ENCODE assay signal across 18 mouse cellular contexts in the genomic region with DNA sequence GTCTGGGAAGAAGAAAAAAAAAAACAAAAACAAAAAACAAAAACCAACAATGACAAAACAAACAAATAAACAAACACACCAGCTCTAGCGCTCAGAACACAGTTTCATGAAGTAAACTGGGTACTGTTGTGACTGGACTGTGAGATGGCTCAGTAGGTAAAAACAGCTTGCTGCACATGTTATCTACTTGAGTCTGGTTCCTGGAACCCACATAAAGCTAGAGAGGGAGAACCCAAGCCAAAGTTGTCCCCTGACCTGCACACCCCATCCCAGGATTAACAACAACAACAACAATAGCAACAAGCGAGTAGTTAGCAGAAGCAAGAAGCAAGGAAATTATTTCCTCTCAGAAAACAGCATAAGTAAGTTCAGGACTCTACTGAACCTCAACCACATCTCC. TPM values are rescaled to one million over a fixed set of nuclear protein-coding genes. Genes with fewer than 3 reads are reported as not detected.
A peak's percentile ranks its signal among the peaks of the same experiment; 100 is the strongest.
DNase-seq lines count a peak whose midpoint lies in the region; ATAC-seq and TF ChIP-seq lines count a peak whose summit lies in the region.
"Had no signal": no experiment of that assay in that cellular context is flagged by ENCODE, and none has a peak within 500 bp of the region (broad histone marks: within the 10 kb centered on the region; RNA-seq: fewer than 3 reads in every experiment).

No protein-coding gene starts in this region.

- no peaks in the 10 kb centered on the region for H3K9me3 ChIP-seq in heart, embryonic 11.5 days (replicated peaks; ENCODE audit: control insufficient read depth, low read length)
- H3K9me3 ChIP-seq in liver, embryonic 15.5 days (replicated peaks) = no peaks in the 10 kb centered on the region
- H3K9me3 ChIP-seq: heart, embryonic 15.5 days had no signal

- TF ChIP-seq CTCF in spleen, adult 2 months (IDR thresholded peaks at IDR 0.05; ENCODE audit: extremely low read depth, insufficient read depth, insufficient read length, insufficient replicate concordance) = no peak

- H3K36me3 ChIP-seq in heart, embryonic 11.5 days (ENCODE audit: control insufficient read depth, insufficient read depth, low read length) = no peaks in the 10 kb centered on the region
- no peaks in the 10 kb centered on the region for H3K36me3 ChIP-seq in spleen, adult 2 months (ENCODE audit: control insufficient read depth, insufficient read depth, low read length)
- H3K36me3 ChIP-seq in liver, embryonic 15.5 days (replicated peaks) = peaks cover 11% of the 10 kb centered on the region
- H3K36me3 ChIP-seq: heart, embryonic 15.5 days had no signal

- H3K9ac ChIP-seq in heart, embryonic 11.5 days (ENCODE audit: low read depth, low read length) = no peak overlapping the region
- peak overlapping the region; percentile 49 for H3K9ac ChIP-seq in liver, embryonic 15.5 days
- H3K9ac ChIP-seq: heart, embryonic 15.5 days had no signal

- no peak for TF ChIP-seq POLR2A in spleen, adult 2 months (IDR thresholded peaks at IDR 0.05; ENCODE audit: low read depth, low read length)

- no peaks in the 10 kb centered on the region for H3K27me3 ChIP-seq in heart, embryonic 11.5 days (ENCODE audit: control insufficient read depth, insufficient read depth, low read length)
- no peaks in the 10 kb centered on the region for H3K27me3 ChIP-seq in spleen, adult 2 months (ENCODE audit: control insufficient read depth, insufficient read depth, low read length)
- H3K27me3 ChIP-seq in liver, embryonic 15.5 days = no peaks in the 10 kb centered on the region
- H3K27me3 ChIP-seq: CH12.LX; heart, embryonic 15.5 days had no signal

- ATAC-seq in heart, embryonic 11.5 days (replicated peaks; ENCODE audit: insufficient number of reproducible peaks, low FRiP score, low TSS enrichment) = 0 out of 2 replicates have a peak, but pooled peaks have one; percentile 29
- ATAC-seq in liver, embryonic 15.5 days (ENCODE audit: insufficient read depth) = peak; percentile 80
- ATAC-seq: forebrain, embryonic 14.5 days had no signal

- no peak for DNase-seq in heart, postnatal 36 days
- no peak for DNase-seq in spleen, adult 2 months (ENCODE audit: low read depth in 1 of 2, low spot score in 2 of 2)
- DNase-seq in spleen, postnatal 36 days (ENCODE audit: low spot score in 2 of 2) = no peak
- DNase-seq in layer of hippocampus, adult 9-10 months (ENCODE audit: low spot score) = no peak
- no peak for DNase-seq in kidney, adult 11 months
- DNase-seq: adrenal gland, postnatal 25 days; cerebellum, adult 2 months; gastrocnemius, postnatal 36 days; kidney, adult 18-20 months; layer of hippocampus, postnatal 36 days; thymus, postnatal 4 days had no signal

- H3K4me2 ChIP-seq in heart, embryonic 11.5 days = no peak overlapping the region
- peak overlapping the region; percentile 66 for H3K4me2 ChIP-seq in liver, embryonic 15.5 days
- H3K4me2 ChIP-seq: heart, embryonic 15.5 days had no signal

- no peak overlapping the region for H3K4me3 ChIP-seq in heart, embryonic 11.5 days (ENCODE audit: low read depth, low read length)
- no peak overlapping the region for H3K4me3 ChIP-seq in spleen, adult 2 months (ENCODE audit: extremely low read depth, insufficient read depth, insufficient read length)
- H3K4me3 ChIP-seq in liver, embryonic 15.5 days (replicated peaks) = peak overlapping the region; percentile 38
- H3K4me3 ChIP-seq: heart, embryonic 15.5 days; myocyte had no signal

- WGBS in heart, embryonic 11.5 days (ENCODE audit: insufficient replicate concordance) = 87% methylated on average over 2 of the region's 2 CpGs
- 79% methylated on average over 2 of the region's 2 CpGs for WGBS in spleen, adult 2 months
- WGBS in liver, embryonic 15.5 days (ENCODE audit: insufficient replicate concordance) = 52% methylated on average over 2 of the region's 2 CpGs

- H3K4me1 ChIP-seq in heart, embryonic 11.5 days (ENCODE audit: control insufficient read depth, insufficient read depth, low read length) = peaks cover 26% of the 10 kb centered on the region
- H3K4me1 ChIP-seq in spleen, adult 2 months (ENCODE audit: control insufficient read depth, insufficient read depth, insufficient read length) = peaks cover 11% of the 10 kb centered on the region; the same call in 1 of the 2 replicates
- peaks cover 84% of the 10 kb centered on the region for H3K4me1 ChIP-seq in liver, embryonic 15.5 days (replicated peaks)

- intact Hi-C loops in heart, postnatal 36 days (cut with DNase I) = no loop called here

- peak overlapping the region; percentile 63 for H3K27ac ChIP-seq in heart, embryonic 11.5 days (ENCODE audit: low read depth, low read length)
- peak overlapping the region; percentile 2; the same call in 1 of the 2 replicates for H3K27ac ChIP-seq in spleen, adult 2 months (ENCODE audit: insufficient read depth, low read length)
- H3K27ac ChIP-seq in liver, embryonic 15.5 days (replicated peaks) = peak overlapping the region; percentile 92
- H3K27ac ChIP-seq: heart, embryonic 15.5 days; kidney, postnatal 0 days had no signal

RNA-seq across cellular contexts. Expression of a gene that starts 50.5 kb away (rescaled TPM):
- polyA plus RNA-seq in heart, embryonic 11.5 days (2014; fragmentation: Nextera tagmentation; extraction: Ambion mirVana) = 23.6 and 26.5 TPM in 2 replicates
- total RNA-seq in heart, postnatal 36 days (2021) = 10 to 100 TPM; 28.0 to 31.3 TPM
- polyA plus RNA-seq in spleen, adult 2 months (2012; rRNA removed) = 4.5 and 6.5 TPM in 2 replicates
- 19.1 and 19.9 TPM in 2 replicates for polyA plus RNA-seq in liver, embryonic 15.5 days (2015; fragmentation: Nextera tagmentation; extraction: Ambion mirVana)
- total RNA-seq: CH12.LX had no signal

Comparison
In these comparisons a context has a peak if more than half of its experiments do, and no peak if none do; other contexts are left out.
1. H3K27ac ChIP-seq: peak in every context shown above with its lines; median percentile 92 in liver, embryonic 15.5 days; 63 in heart, embryonic 11.5 days; 2 in spleen, adult 2 months.